Mouse (Mus musculus): Measurements from ENCODE around the gene Usp10. TPM values are rescaled to one million over a fixed set of nuclear protein-coding genes. Genes with fewer than 3 reads are reported as not detected.

Gene Usp10
- total RNA-seq, 2 experiments from 2014 or later = 86.4 to 88.9 TPM

DNA sequence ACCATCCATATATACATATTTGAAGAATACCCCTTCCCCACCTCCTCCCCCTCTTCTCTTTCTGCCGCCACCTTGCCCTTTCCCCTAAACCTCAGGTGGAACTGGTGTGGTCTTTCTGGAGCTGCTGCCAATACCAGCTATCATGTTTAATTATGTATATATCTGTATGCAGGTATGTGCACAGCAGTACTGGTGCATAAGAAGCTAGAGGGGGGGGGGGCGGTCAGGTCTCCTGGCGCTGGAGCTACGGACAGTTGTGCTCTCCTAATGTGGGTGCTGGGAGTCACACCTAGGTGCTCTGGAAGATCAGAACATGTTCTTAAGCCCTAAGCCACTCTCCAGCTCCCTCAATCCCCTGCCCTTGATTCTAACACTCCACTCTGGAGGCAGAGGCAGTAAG, 13.1 kb upstream of the Usp10 start:
- no peak for TF ChIP-seq CTCF (IDR thresholded peaks at IDR 0.05)
- intact Hi-C loops (cut with DNase I) = no loop called here
- DNase-seq (ENCODE audit: extremely low spot score in 1 of 2, low spot score in 2 of 2) = no peak

DNA sequence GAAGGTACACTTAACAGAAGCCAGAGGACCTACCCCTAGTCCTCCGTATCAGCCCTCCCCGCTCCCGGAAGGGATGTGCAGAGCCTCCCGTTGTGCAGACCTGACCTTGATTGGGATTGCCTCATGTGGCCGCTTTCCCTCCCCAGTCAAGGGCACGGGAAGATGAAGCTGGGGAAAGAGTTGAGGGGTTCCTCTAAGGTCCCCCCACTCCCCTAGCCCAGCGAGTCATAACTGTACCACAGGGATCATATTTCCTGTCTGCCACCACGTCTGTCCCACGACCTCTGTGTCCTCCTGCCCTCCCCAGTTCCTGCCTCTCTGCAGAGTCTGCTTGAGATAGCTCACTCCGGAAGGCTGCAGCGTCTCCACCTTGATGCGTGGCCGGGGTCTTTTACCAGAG, 12.2 kb upstream of the Usp10 start:
- Histone ChIP-seq H3K4me3 (no peak overlapping the region), H3K27ac (no peak overlapping the region)
- no peak for TF ChIP-seq CTCF (IDR thresholded peaks at IDR 0.05)
- no peak for DNase-seq (ENCODE audit: extremely low spot score in 1 of 2, low spot score in 2 of 2)
- intact Hi-C loops (cut with DNase I) = no loop called here

More for the DNA sequence above, 13.1 kb upstream of the Usp10 start:
- Histone ChIP-seq H3K4me3 (no peak overlapping the region), H3K27ac (no peak overlapping the region)

DNA sequence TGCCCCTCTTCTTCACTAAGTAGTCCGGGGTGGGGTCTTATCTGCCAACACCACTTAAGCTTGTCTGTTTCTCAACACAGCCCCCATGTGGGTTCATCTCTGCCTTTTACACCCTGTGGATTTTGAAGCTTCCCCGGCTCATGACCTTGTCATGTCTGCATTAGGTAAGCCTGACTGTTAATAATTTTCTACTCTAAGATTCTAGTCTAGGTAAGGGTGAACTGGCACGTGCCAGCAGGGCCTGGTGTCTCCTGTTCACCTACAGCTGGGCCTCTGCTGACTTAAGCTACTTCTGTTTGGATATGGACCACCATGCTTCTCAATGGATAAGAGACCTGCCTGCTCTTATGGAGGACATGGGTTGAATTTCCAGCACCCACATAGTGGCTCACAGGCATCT, 8.8 kb upstream of the Usp10 start:
- Histone ChIP-seq H3K4me3 (no peak overlapping the region), H3K27ac (no peak overlapping the region)
- intact Hi-C loops (cut with DNase I) = no loop called here
- no peak for DNase-seq (ENCODE audit: extremely low spot score in 1 of 2, low spot score in 2 of 2)
- TF ChIP-seq CTCF (IDR thresholded peaks at IDR 0.05) = no peak

DNA sequence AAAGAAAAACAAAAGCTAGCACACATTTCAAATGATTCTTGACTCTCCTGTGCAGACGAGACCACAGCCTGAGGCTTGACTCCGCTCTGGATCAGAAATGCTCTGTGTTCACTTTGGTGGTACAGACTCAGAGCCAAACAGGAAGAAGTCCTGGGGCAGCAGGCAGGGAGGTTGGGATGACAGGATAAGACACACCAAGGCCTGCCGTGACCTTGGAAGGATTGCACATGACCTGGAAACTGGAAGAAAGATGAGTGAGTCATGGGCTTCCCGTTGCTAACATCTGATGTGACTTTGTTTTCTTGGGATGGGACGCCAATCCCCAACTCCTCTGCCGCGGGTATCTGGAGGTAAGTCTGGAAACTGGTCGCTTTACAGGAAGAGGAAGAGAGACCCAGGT, 8.2 kb upstream of the Usp10 start:
- intact Hi-C loops (cut with DNase I) = no loop called here
- TF ChIP-seq CTCF (IDR thresholded peaks at IDR 0.05) = no peak
- Histone ChIP-seq H3K4me3 (no peak overlapping the region), H3K27ac (no peak overlapping the region)
- DNase-seq (ENCODE audit: extremely low spot score in 1 of 2, low spot score in 2 of 2) = no peak

DNA sequence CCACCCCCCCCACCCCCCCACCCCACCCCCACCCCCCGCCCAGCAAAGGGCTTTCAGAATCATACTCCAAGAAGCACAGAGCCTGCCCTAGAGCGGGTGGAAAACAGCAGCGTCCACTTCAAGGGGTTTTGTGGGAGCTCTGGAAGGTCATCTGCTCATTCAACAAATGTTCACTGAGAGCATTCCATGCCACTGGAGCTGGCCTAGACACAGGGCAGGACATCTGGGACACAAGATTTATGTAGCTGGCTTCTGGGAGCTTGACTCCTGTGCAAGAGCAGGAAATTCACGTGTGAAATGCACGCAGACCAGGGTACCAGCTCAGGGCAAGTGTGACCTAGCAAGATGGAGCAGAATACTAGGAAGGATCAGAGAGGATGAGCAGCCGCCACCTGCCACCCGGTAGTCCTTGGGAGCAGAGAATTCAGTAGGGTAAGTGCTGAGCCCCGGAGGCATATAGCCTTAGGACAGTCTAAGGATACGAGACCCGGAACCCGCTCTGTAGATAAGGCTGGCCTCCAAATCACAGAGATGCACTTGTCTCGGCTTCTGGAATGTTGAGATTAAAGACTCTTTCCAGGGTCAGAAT, 5.7 kb upstream of the Usp10 start:
- no peak for DNase-seq (ENCODE audit: extremely low spot score in 1 of 2, low spot score in 2 of 2)
- H3K4me3 ChIP-seq = no peak overlapping the region
- TF ChIP-seq CTCF (IDR thresholded peaks at IDR 0.05) = no peak
- no peak overlapping the region for H3K27ac ChIP-seq
- intact Hi-C loops (cut with DNase I) = no loop called here

DNA sequence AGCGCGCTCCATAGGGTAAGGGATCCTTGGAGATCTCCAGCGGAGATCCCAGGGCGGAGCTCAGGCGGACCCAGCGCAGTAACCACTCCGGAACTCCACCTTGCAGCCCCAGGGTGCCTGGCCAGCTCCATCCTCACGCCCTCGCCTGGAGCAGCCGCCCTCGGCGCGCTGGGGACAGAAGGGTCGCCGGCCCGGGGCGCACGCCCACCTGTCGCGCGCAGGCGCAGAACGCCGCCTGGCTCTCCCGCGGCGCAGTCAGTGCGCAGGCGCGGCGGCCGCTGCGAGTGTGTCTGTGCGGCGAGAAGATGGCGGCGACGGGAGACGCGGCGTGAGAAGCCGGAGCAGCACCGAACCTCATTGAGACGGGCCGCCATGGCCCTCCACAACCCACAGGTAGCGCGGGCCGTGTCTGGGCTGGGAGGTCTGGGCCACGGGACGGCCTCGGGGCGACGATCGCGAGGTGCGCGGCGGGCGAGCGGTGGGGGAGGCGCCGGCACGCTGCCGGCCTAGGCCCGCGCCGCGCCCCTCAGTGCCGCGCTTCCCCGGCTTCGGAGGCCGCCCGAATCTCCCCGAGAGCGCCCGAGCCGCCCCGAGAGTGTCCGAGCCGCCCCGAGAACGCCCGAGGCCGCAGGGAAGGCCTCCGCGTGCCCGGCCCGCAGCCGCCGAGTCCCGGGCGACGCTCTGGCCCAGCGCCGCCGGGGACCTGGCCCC, 542 bp downstream of the Usp10 start, which contains the start of gene Gm20388:
Gene Gm20388 (plus strand): TSS at position 295 of the 711 bp plus-strand sequence.
- intact Hi-C loops (cut with DNase I) = loop anchor here (5.0 kb wide), 1 partner anchor 128 kb away; no protein-coding TSS in a partner anchor
- no peak for TF ChIP-seq CTCF (IDR thresholded peaks at IDR 0.05)
- Histone ChIP-seq H3K27ac (peak within 1 kb of the TSS; percentile 94), H3K4me3 (peak within 1 kb of the TSS; percentile 91)
- peak; percentile 91 to 93 for DNase-seq (ENCODE audit: extremely low spot score in 1 of 2, low spot score in 2 of 2)

DNA sequence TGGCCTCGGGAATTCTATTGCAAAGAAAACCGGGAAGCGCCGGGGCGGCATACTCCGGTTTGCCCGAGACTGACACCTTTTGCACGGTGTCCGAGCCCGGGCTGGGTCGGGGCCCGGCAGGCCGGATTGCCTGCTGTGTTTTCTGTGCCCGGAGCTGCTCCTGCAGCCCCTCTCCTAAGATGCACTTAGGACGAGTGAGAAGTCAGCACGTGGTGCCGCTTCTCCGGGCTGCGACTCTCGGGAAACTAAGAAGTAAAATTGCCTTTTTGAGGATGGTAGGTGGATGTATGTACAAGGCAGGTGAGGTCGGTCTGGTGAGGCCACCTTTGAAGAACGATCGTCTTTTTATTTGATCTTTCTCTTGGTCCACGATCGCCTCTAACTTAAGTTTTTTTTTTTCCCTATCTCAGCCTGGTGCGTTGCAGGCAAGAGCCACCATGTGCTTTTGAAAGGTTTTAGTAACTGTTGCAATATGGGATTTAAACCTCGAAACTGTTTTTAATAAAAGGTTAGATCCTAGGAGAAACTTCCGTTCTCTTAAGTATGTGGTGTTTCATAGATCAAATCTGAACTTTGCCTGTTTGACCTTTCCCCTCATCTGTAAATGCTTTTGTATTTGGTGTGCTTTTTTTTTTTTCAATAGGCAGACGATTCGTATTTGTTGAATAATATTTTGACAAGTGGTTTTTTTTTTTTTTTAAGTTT, 1.2 kb downstream of the Usp10 start:
- intact Hi-C loops (cut with DNase I) = loop anchor here (5.0 kb wide), 1 partner anchor 129 kb away; no protein-coding TSS in a partner anchor
- Histone ChIP-seq H3K27ac (peak overlapping the region; percentile 94), H3K4me3 (peak overlapping the region; percentile 91)
- DNase-seq (ENCODE audit: extremely low spot score in 1 of 2, low spot score in 2 of 2) = no peak
- TF ChIP-seq CTCF (IDR thresholded peaks at IDR 0.05) = no peak

DNA sequence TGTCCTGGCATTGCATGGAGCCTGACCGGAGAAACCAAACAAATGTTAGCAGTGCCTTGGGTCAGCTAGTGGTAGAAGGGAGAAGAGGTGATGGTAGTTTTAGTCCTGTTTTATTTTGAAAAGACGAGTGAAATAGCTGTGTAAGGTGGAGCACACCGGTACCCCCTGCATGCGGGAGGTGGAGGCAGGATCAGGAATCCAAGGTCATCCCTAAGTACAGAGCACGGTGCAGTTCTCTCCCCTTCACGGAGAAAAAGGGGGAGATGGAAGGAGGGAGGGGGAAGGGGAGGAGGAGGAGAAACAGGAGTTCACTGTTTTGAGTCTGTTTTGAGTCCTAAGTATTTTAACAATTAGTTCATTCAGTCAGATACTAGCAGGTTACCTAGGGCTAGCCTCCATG, 2.5 kb downstream of the Usp10 start:
- no peak for DNase-seq (ENCODE audit: extremely low spot score in 1 of 2, low spot score in 2 of 2)
- H3K27ac ChIP-seq = no peak overlapping the region
- TF ChIP-seq CTCF (IDR thresholded peaks at IDR 0.05) = no peak
- H3K4me3 ChIP-seq = no peak overlapping the region
- intact Hi-C loops (cut with DNase I) = loop anchor here (5.0 kb wide), 1 partner anchor 130 kb away; no protein-coding TSS in a partner anchor

DNA sequence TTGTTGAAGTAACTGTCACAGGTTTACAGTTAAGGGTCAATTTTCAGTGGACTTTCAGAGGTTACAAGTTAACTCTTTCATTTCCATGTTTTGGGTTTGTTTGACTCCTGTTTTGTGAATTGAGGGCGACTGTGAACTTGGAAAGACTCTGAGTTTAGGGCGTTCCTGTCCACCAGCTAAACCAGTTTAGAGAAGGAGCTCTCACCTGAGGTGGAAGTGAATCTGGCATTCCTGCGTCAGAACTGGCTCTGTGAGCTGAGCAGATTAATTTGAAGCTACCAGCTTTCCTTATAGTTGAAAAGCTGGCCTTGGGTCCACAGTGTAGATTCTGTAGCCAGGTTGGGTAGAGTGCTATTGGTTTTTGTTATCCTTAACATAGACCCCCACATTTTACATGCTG, 3.0 kb downstream of the Usp10 start:
- DNase-seq (ENCODE audit: extremely low spot score in 1 of 2, low spot score in 2 of 2) = no peak
- Histone ChIP-seq H3K27ac (no peak overlapping the region), H3K4me3 (no peak overlapping the region)
- intact Hi-C loops (cut with DNase I) = loop anchor here (5.0 kb wide), 1 partner anchor 131 kb away; no protein-coding TSS in a partner anchor
- TF ChIP-seq CTCF (IDR thresholded peaks at IDR 0.05) = no peak

DNA sequence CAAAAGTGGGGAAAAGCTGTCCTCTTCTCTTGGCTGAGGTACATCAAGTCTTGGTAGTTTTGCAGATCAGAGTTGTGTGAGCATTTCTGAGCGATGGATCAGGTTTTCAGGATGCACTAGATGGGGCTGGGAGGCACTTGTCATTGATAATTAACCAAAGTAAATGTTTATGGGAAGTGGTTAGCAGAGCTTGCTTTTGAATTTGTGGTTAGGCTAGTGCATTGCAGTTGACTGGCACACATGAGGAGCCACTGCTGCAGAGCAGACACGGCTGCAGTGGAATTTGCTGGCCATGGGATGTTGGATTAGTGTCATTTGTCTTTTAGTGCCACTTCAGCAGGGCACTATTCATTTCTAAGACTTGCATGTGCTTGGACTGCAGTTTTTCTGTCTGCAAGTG, 4.0 kb downstream of the Usp10 start:
- Histone ChIP-seq H3K27ac (no peak overlapping the region), H3K4me3 (no peak overlapping the region)
- TF ChIP-seq CTCF (IDR thresholded peaks at IDR 0.05) = no peak
- no peak for DNase-seq (ENCODE audit: extremely low spot score in 1 of 2, low spot score in 2 of 2)
- intact Hi-C loops (cut with DNase I) = loop anchor here (5.0 kb wide), 1 partner anchor 132 kb away; no protein-coding TSS in a partner anchor

DNA sequence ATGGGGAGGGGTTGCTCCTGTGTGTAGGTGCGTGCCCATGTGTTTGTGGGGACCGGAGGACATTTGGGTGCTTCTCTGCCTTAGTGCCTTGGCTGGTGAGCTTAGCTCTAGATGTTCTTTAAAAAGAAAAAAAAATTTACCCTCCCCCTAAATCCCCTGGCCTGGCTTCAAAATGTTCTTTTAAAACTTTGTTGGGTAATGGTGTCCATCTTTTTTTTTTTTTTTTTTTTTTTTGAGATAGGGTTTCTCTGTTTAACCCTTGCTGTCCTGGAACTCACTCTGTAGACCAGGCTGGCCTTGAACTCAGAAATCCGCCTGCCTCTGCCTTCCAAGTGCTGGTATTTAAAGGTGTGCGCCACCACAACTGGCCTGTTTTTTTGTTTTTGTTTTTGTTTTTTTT, 5.1 kb downstream of the Usp10 start:
- Histone ChIP-seq H3K4me3 (no peak overlapping the region), H3K27ac (no peak overlapping the region)
- DNase-seq (ENCODE audit: extremely low spot score in 1 of 2, low spot score in 2 of 2) = no peak
- intact Hi-C loops (cut with DNase I) = no loop called here
- no peak for TF ChIP-seq CTCF (IDR thresholded peaks at IDR 0.05)

DNA sequence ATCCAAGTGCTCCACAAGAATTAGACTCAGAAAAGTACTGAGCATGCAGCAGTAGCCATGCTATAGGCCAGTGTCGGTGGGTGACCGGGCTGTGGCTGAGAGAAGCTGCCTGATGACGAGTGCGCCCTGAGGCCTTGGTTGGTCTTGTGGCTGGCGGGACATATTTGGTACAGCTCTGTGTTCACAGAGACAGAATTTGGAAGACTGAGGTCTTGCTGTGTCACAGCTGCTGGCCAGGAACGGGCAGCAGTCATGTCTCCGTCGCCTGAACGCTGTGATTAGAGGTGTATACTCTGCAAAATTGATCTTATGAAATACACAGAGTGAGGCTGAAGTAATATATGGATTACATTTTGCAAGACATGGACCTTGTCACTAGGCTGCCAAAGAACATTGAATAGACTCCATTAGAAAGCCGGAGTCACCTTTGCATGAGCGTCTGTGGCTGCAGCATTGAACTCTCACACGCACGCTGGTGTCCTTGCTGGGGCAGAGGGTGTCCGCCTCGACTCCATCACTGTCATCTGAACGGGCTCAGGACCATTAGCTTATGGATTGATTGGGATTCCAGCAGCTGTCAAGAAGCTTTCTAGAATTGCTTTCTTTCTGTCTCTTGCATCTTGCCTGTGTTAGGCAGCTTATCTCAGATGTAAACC, 6.2 kb downstream of the Usp10 start:
- intact Hi-C loops (cut with DNase I) = no loop called here
- no peak for DNase-seq (ENCODE audit: extremely low spot score in 1 of 2, low spot score in 2 of 2)
- Histone ChIP-seq H3K4me3 (no peak overlapping the region), H3K27ac (no peak overlapping the region)
- TF ChIP-seq CTCF (IDR thresholded peaks at IDR 0.05) = no peak

All from left cerebral cortex, adult 2 months (tissue).